Mouse (Mus musculus): ENCODE results near the gene Hes3. TPM values are rescaled to one million over a fixed set of nuclear protein-coding genes. Genes with fewer than 3 reads are reported as not detected.

Hes3 gene
- polyA plus RNA-seq, 1 experiment from 2014 or later = 0.53 TPM

DNA sequence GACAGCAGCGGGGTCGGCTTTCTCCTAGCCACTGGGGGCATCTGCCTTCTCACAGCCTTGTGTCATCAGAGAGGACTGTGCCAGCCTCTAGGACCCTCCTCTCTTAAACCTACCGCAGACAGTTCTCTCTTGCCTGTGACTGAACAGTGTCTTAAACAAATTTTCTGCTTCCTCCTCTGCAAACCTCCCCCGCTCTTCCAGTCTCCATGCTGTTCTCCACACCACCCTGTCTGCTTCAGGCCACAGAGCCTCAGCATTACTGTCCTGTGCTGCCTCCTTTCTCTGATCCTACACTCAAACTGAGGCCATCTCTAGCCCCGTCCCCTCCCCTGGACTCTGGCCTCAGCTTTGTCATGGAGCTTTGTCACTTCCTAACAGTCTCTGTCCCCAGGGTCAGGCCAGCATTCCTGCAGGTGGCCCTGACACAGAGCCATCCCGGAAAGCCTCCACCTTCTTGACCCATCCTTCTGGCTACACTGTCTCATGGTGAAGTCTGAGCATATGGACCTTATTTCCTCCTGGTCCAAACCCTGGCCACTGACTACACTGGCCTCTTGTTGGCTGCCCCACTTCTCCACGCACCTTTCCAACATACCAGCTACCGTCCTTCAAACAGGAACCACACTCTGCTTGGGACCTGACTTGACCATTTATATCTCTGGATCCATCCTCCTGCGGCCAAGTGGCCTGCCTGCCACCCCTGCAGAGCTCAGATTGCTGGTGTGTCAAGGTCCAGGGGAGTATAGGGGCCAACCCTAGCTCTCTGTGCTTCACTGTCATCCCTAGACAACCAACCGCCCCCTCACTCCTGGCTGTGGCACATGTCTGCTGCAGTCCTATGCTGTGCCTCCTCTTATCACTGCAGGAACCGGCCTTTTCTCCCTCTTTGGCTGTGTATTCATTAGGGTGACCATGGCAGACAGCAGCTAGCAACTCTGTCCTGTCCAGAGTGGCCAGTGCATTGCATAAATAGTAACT lies 46.6 kb downstream of the Hes3 start:
- Histone ChIP-seq H3K4me1 (replicated peaks; ENCODE audit: control insufficient read depth, insufficient read depth, low read length) (no peaks in the 10 kb centered on the region), H3K36me3 (ENCODE audit: control insufficient read depth, insufficient read depth, low read length) (no peaks in the 10 kb centered on the region), H3K27ac (ENCODE audit: low read depth, low read length) (no peak overlapping the region), H3K9ac (ENCODE audit: low read length) (no peak overlapping the region), H3K9me3 (ENCODE audit: control insufficient read depth, low read length) (no peaks in the 10 kb centered on the region), H3K27me3 (ENCODE audit: control insufficient read depth, insufficient read depth, low read length) (no peaks in the 10 kb centered on the region), H3K4me3 (ENCODE audit: low read depth, low read length) (no peak overlapping the region), H3K4me2 (ENCODE audit: low read depth, low read length, severe bottlenecking) (no peak overlapping the region)
- ATAC-seq (replicated peaks; ENCODE audit: low FRiP score) (no peak), DNase-seq (ENCODE audit: low spot score) (no peak)
- WGBS = 87% methylated on average over 11 of the region's 11 CpGs

DNA sequence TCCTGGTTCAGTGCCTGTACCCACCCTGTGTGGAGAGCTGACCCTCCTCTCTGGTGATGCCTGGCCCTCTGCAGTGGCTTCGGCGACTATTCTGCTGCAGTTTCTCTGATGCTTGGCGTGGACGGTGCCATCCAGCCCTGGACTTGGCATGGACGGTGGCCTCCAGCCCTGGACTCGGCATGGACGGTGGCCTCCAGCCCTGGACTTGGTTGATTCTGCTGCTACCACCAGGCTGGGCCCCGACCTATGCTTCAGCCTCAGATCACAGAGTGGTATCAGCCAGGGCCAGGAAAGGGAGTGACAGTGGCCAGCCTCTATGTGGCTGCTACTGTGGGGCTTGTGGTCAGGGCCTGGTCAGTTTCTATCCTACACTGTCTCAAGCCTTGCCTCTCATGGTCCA lies 47.5 kb downstream of the Hes3 start:
- H3K27me3 ChIP-seq (ENCODE audit: control insufficient read depth, insufficient read depth, low read length) = no peaks in the 10 kb centered on the region
- no peaks in the 10 kb centered on the region for H3K36me3 ChIP-seq (ENCODE audit: control insufficient read depth, insufficient read depth, low read length)
- no peak overlapping the region for H3K9ac ChIP-seq (ENCODE audit: low read length)
- no peak overlapping the region for H3K4me3 ChIP-seq (ENCODE audit: low read depth, low read length)
- no peaks in the 10 kb centered on the region for H3K4me1 ChIP-seq (replicated peaks; ENCODE audit: control insufficient read depth, insufficient read depth, low read length)
- DNase-seq (ENCODE audit: low spot score) (no peak), ATAC-seq (replicated peaks; ENCODE audit: low FRiP score) (no peak)
- WGBS = 90% methylated on average over 8 of the region's 8 CpGs
- no peaks in the 10 kb centered on the region for H3K9me3 ChIP-seq (ENCODE audit: control insufficient read depth, low read length)
- H3K27ac ChIP-seq (ENCODE audit: low read depth, low read length) = no peak overlapping the region
- no peak overlapping the region for H3K4me2 ChIP-seq (ENCODE audit: low read depth, low read length, severe bottlenecking)

GRCm38 (mm10) chr4:152243241-152243891 lies 48.1 kb downstream of the Hes3 start:
- 88% methylated on average over 9 of the region's 9 CpGs for WGBS
- DNase-seq (ENCODE audit: low spot score) (no peak), ATAC-seq (replicated peaks; ENCODE audit: low FRiP score) (no peak)
- H3K27me3 ChIP-seq (ENCODE audit: control insufficient read depth, insufficient read depth, low read length) = no peaks in the 10 kb centered on the region
- H3K4me1 ChIP-seq (replicated peaks; ENCODE audit: control insufficient read depth, insufficient read depth, low read length) = no peaks in the 10 kb centered on the region
- no peak overlapping the region for H3K9ac ChIP-seq (ENCODE audit: low read length)
- H3K4me2 ChIP-seq (ENCODE audit: low read depth, low read length, severe bottlenecking) = no peak overlapping the region
- H3K4me3 ChIP-seq (ENCODE audit: low read depth, low read length) = no peak overlapping the region
- no peaks in the 10 kb centered on the region for H3K9me3 ChIP-seq (ENCODE audit: control insufficient read depth, low read length)
- no peaks in the 10 kb centered on the region for H3K36me3 ChIP-seq (ENCODE audit: control insufficient read depth, insufficient read depth, low read length)
- no peak overlapping the region for H3K27ac ChIP-seq (ENCODE audit: low read depth, low read length)

GRCm38 (mm10) chr4:152239974-152240373 lies 51.5 kb downstream of the Hes3 start:
- no peaks in the 10 kb centered on the region for H3K9me3 ChIP-seq (ENCODE audit: control insufficient read depth, low read length)
- no peaks in the 10 kb centered on the region for H3K27me3 ChIP-seq (ENCODE audit: control insufficient read depth, insufficient read depth, low read length)
- ATAC-seq (replicated peaks; ENCODE audit: low FRiP score) (no peak), DNase-seq (ENCODE audit: low spot score) (no peak)
- no peaks in the 10 kb centered on the region for H3K4me1 ChIP-seq (replicated peaks; ENCODE audit: control insufficient read depth, insufficient read depth, low read length)
- no peak overlapping the region for H3K4me3 ChIP-seq (ENCODE audit: low read depth, low read length)
- no peak overlapping the region for H3K9ac ChIP-seq (ENCODE audit: low read length)
- no peaks in the 10 kb centered on the region for H3K36me3 ChIP-seq (ENCODE audit: control insufficient read depth, insufficient read depth, low read length)
- no peak overlapping the region for H3K27ac ChIP-seq (ENCODE audit: low read depth, low read length)
- WGBS = 70% methylated on average over 4 of the region's 4 CpGs
- no peak overlapping the region for H3K4me2 ChIP-seq (ENCODE audit: low read depth, low read length, severe bottlenecking)

Other genes starting within 250 kb of the Hes3 start
- gene Plekhg5, start 219.2 kb downstream of the Hes3 start, polyA plus RNA-seq (2014; fragmentation: Nextera tagmentation; extraction: Ambion mirVana) = 8.0 and 8.2 TPM in 2 replicates
- gene Tnfrsf25, start 175.7 kb downstream of the Hes3 start, polyA plus RNA-seq (2014; fragmentation: Nextera tagmentation; extraction: Ambion mirVana) = 0.49 TPM in 1 of 2 replicates, not detected in the other
- gene Espn, start 139.3 kb downstream of the Hes3 start, polyA plus RNA-seq (2014; fragmentation: Nextera tagmentation; extraction: Ambion mirVana) = 0.90 and 1.2 TPM in 2 replicates
- not detected in 2 replicates for gene Hes2, start 132.8 kb downstream of the Hes3 start, polyA plus RNA-seq (2014; fragmentation: Nextera tagmentation; extraction: Ambion mirVana)
- 75.1 and 77.8 TPM in 2 replicates for gene Acot7, start 113.5 kb downstream of the Hes3 start, polyA plus RNA-seq (2014; fragmentation: Nextera tagmentation; extraction: Ambion mirVana)
- gene Gpr153, start 17.4 kb downstream of the Hes3 start, polyA plus RNA-seq (2014; fragmentation: Nextera tagmentation; extraction: Ambion mirVana) = 6.1 and 6.6 TPM in 2 replicates
- gene Icmt, start 5.6 kb upstream of the Hes3 start, polyA plus RNA-seq (2014; fragmentation: Nextera tagmentation; extraction: Ambion mirVana) = 22.1 and 23.6 TPM in 2 replicates
- 0.60 and 1.2 TPM in 2 replicates for gene Rnf207, start 27.3 kb upstream of the Hes3 start, polyA plus RNA-seq (2014; fragmentation: Nextera tagmentation; extraction: Ambion mirVana)
- gene Rpl22, start 34.1 kb upstream of the Hes3 start, polyA plus RNA-seq (2014; fragmentation: Nextera tagmentation; extraction: Ambion mirVana) = 310 and 360 TPM in 2 replicates
- 1.3 and 1.5 TPM in 2 replicates for gene Chd5, start 47.0 kb upstream of the Hes3 start, polyA plus RNA-seq (2014; fragmentation: Nextera tagmentation; extraction: Ambion mirVana)
- gene Nphp4, start 185.0 kb upstream of the Hes3 start, polyA plus RNA-seq (2014; fragmentation: Nextera tagmentation; extraction: Ambion mirVana) = 5.9 and 7.6 TPM in 2 replicates
- 10.5 and 13.2 TPM in 2 replicates for gene Kcnab2, start 186.2 kb upstream of the Hes3 start, polyA plus RNA-seq (2014; fragmentation: Nextera tagmentation; extraction: Ambion mirVana)

All from forebrain, embryonic 11.5 days (tissue).